Mouse (Mus musculus) thymus, postnatal 0 days (tissue): ENCODE results near the gene Taf1d. TPM values are rescaled to one million over a fixed set of nuclear protein-coding genes. Genes with fewer than 3 reads are reported as not detected.

Experiments
- microRNA-seq: library from miRNA; unstranded; fragments of <30 nt; microRNA quantifications from one replicate; pipeline ENCODE4, GENCODE M21; 2016; ENCODE audit warnings: borderline number of aligned reads
- polyA plus RNA-seq: library from polyadenylated mRNA; unstranded; fragments of >200 nt; fragmentation: Nextera tagmentation; extraction: Ambion mirVana; gene quantifications from 2 replicates; pipeline ENCODE4 v1.2.1, GENCODE M21; 2015

The Taf1d gene
- polyA plus RNA-seq, 1 experiment from 2014 or later, result 79.2 TPM

Small RNA genes lying within 50 kb of the gene (microRNA-seq; reads per million reads assigned to microRNA genes)
- not detected for gene Gm49349
- not detected for gene mmu-mir-7650

Other genes starting within 250 kb of the Taf1d start
- gene Hephl1, start 194.1 kb upstream of the Taf1d start, polyA plus RNA-seq, result 0.03 TPM in 1 of 2 replicates, not detected in the other
- 0.60 and 0.65 TPM in 2 replicates for gene Vstm5, start 67.2 kb upstream of the Taf1d start, polyA plus RNA-seq
- 41.2 and 41.4 TPM in 2 replicates for gene Med17, start 26.3 kb upstream of the Taf1d start, polyA plus RNA-seq
- 4.3 and 4.8 TPM in 2 replicates for gene 4931406C07Rik, start 234 bp downstream of the Taf1d start, polyA plus RNA-seq
- gene Cep295, start 51.6 kb downstream of the Taf1d start, polyA plus RNA-seq, result 13.9 and 17.1 TPM in 2 replicates
- 2.3 and 2.4 TPM in 2 replicates for gene Smco4, start 187.2 kb downstream of the Taf1d start, polyA plus RNA-seq